Mouse (Mus musculus): ENCODE data around the gene Apom.
A peak's percentile ranks its signal among the peaks of the same experiment; 100 is the strongest.

Gene Apom

DNA sequence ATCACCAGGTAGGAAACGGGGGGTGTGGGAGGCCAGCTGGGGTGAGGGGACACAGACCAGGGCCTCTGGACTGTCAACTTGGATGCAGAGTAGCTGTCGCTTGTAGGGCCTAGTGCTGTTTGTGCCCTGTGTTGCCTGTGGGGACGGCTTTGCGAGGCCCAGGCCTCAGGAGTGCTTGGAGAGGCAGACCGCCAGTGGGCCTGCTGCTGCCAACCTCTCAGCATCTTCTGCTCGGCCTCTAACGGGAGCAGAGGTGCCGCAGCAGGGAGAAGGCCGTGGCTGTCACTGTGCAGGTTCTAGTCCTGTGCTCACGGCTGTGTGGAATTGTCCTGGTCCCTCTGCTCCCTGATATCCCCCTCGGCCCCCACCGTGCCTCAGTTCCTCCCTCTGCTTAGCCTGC, 35.3 kb downstream of the Apom start:
- DNase-seq (ENCODE audit: low read depth, low spot score): no peak

DNA sequence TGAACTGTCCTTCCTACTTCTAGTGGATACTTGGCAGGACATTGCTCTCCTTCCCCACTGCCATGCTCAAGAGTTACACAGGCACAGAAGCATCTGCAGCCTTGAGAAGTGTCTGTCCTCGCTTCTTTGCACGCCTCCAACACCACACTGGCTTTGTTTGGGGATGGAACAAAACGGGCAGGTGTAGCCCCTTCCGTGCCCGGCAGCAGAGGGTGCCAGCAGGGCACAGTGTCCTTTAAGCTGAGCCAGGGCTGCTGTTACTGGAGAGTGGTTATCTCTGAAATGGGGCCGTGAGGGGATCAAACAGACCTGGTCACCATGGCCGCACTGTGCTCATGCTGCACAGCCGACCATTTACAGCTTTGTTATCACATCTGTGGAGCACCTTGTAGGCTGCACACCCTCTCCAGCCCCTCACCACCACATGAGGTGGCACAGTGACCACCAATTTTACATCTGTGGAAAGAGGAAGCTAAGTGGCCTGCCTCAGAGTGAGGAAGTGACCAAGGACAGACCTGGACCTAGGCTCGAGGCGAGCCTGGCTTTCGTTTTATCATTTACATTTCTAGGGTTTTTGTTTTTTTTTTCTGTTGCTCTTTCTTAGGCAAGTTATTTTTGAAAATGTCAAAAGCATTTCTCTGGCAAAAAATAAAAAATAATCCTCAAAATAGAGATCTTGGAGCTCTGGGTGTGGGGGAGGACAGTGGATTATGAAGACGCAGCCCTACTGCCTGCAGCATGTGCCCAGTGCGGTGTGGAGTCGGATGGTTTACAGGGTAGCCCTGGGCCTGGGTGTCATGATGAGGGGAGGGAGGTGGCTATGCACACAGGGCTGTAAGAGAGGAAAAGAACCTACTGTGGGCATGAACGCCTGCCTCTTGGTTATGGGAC, 37.1 kb downstream of the Apom start:
- no peak for DNase-seq (ENCODE audit: low read depth, low spot score)

- no peak for DNase-seq (ENCODE audit: low read depth, low spot score)
Measured at GRCm38 (mm10) chr17:35092403-35093198, 39.2 kb downstream of the Apom start.

GRCm38 (mm10) chr17:35090166-35090932, 41.5 kb downstream of the Apom start:
- DNase-seq (ENCODE audit: low read depth, low spot score): peak; percentile 65

DNA sequence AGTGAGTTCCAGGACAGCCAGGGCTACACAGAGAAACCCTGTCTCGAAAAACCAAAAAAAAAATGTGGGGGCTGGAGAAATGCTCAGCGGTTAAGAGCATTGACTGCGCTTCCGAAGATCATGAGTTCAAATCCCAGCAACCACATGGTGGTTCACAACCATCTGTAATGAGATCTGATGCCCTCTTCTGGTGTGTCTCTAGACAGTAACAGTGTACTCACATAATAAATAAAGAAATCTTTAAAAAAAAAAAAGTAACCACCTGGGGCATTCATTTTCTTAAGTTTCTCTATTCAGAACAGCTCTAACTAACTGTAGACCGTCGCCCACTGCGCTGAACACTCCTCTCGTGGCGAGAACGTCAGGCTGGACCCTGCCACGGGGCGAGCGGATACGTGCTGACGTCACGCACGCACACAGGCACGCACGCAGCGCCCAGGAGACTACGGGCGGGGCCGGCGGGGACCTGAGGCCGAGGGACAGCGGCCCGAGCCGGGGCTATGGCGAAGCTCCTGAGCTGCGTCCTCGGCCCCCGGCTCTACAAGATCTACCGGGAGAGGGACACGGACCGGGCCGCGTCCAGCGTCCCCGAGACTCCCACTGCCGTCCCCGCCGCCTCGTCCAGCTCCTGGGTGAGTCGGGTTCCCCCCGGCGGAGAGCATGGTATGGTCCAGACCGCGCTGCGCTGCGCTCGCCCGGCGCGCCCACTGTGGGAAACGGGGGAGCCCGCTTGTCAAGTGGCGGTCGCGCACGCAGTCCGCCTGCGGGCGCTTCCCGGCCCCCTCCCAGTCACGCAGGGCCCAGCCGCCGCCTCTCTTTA, 42.8 kb downstream of the Apom start, which contains the start of gene Abhd16a:
Gene Abhd16a, plus strand, starts transcription at position 439 of the 820 bp plus-strand sequence.
- DNase-seq (ENCODE audit: low read depth, low spot score): peak; percentile 89

- no peak for DNase-seq (ENCODE audit: low read depth, low spot score)
Measured at GRCm38 (mm10) chr17:35088151-35088550, 43.7 kb downstream of the Apom start.

GRCm38 (mm10) chr17:35085208-35085865, 46.5 kb downstream of the Apom start, which contains the start of gene Ly6g6f:
Gene Ly6g6f, minus strand, starts transcription at chr17:35085610.
- no peak for DNase-seq (ENCODE audit: low read depth, low spot score)

DNA sequence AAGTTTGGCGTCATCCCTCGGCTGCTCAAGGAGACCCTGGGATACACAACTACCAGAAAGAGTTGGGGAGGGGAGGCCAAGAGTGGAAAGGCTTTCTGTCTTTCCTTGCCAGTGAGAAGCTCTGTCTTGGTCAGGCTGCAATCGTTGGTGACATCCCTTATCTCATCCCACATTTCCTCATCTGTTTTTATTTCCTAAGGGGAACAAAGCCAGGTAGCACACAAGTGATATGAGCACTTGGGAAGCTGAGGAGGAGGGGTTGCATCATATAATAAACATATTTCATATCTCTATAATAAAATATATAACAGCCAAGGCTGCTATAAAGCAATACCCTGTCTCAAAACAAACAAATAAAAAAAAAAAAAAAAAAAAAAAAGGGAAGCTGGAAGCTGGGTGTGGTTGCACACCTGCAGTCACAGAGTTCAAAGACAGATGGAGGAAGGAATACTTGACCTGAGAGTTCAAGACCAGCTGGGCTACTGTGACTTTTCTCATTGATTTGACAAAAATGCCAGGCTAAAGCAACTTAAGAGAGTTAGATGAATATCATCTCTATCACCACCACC, 47.8 kb downstream of the Apom start:
- DNase-seq (ENCODE audit: low read depth, low spot score): no peak

- DNase-seq (ENCODE audit: low read depth, low spot score): no peak
Measured at GRCm38 (mm10) chr17:35082841-35083576, 48.8 kb downstream of the Apom start.

- DNase-seq (ENCODE audit: low read depth, low spot score): no peak
Measured at GRCm38 (mm10) chr17:35080710-35081109, 51.1 kb downstream of the Apom start.

GRCm38 (mm10) chr17:35080248-35080647, 51.6 kb downstream of the Apom start:
- DNase-seq (ENCODE audit: low read depth, low spot score): no peak

GRCm38 (mm10) chr17:35079778-35080177, 52.1 kb downstream of the Apom start:
- no peak for DNase-seq (ENCODE audit: low read depth, low spot score)

Measured in skeletal muscle tissue, adult 2 months (tissue).